Mouse (Mus musculus): ENCODE measurements at regions not wholly inside any gene's neighbourhood (a gene's known extent, or its start where the extent isn't known, plus 50 kb on each side); places are given as distances from the start of the nearest gene placed in this dataset.
"Not testable (repeated sequence)": the region's sequence is repeated elsewhere in the genome, so short reads cannot be mapped to it uniquely, and the experiment has no call there.

DNA sequence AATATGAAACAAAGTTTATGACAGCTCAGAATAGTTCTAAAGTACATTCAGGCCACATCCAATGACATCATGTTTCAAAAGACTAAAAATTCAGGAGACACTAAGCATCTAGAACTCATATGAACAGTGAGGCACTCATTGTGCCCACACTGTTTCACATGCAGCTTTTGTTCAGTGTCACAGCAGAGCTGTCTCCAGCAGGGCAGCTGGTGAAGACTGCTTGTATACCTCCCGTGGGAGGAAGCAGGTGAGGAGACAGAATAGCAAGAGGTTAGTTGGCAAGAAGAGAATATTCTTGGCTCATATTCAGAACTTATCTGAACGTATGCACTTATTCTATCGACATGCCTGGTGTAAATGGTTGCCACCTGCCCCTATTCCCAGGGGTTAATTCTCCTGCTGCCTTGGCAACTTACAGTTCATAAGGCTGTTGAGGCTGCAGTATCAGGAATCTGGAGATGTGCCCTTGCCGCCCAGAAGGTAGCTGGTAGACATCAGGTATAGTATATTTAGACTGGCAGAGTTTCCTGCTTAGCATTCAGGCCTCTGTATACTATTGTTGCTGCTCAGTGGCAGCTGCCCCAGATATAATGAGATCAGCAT, 1109.0 kb downstream of the Lrfn5 start:
- Histone ChIP-seq H3K9me3 (replicated peaks; ENCODE audit: control insufficient read depth, low read length) (no peaks in the 10 kb centered on the region), H3K27ac (ENCODE audit: low read length) (no peak overlapping the region), H3K9ac (ENCODE audit: low read length) (no peak overlapping the region), H3K4me2 (ENCODE audit: low read depth, low read length) (no peak overlapping the region), H3K4me1 (ENCODE audit: control insufficient read depth, insufficient read depth, low read length) (no peaks in the 10 kb centered on the region), H3K36me3 (ENCODE audit: control insufficient read depth, insufficient read depth, low read length) (no peaks in the 10 kb centered on the region), H3K4me3 (replicated peaks; ENCODE audit: low read length) (no peak overlapping the region), H3K27me3 (ENCODE audit: control insufficient read depth, insufficient read depth, low read length) (no peaks in the 10 kb centered on the region)
- 66% methylated on average over 4 of the region's 4 CpGs for WGBS
- ATAC-seq (ENCODE audit: insufficient read depth, low FRiP score): peak; percentile 40; the same call in 1 of the 2 replicates

DNA sequence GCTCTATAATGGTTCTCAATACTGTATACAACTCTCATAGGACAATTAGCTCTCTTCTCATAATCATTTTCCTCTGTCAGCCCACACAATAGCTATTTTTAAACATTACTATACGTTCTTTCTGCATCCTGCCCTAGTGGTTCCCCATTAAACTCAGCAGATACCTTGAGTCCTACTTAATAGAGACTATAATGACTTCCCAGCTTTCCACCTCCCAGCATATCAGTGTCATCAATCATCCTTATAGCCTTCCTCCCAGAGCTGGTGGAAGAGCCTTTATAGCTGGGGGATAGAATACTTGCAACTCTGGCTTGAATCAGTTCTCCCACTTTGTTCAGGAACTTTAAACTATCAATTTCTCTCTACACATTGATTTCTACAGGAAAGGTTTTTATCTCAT, 1141.7 kb downstream of the Lrfn5 start:
- Histone ChIP-seq H3K36me3 (ENCODE audit: control insufficient read depth, insufficient read depth, low read length) (no peaks in the 10 kb centered on the region), H3K4me1 (ENCODE audit: control insufficient read depth, insufficient read depth, low read length) (no peaks in the 10 kb centered on the region), H3K27ac (ENCODE audit: low read length) (no peak overlapping the region), H3K27me3 (ENCODE audit: control insufficient read depth, insufficient read depth, low read length) (no peaks in the 10 kb centered on the region), H3K4me3 (replicated peaks; ENCODE audit: low read length) (no peak overlapping the region), H3K4me2 (ENCODE audit: low read depth, low read length) (no peak overlapping the region), H3K9me3 (replicated peaks; ENCODE audit: control insufficient read depth, low read length) (no peaks in the 10 kb centered on the region), H3K9ac (ENCODE audit: low read length) (no peak overlapping the region)
- ATAC-seq (ENCODE audit: insufficient read depth, low FRiP score): no peak
- WGBS: 43% methylated on average over 1 of the region's 1 CpGs

- H3K27me3 ChIP-seq (ENCODE audit: control insufficient read depth, insufficient read depth, low read length); ATAC-seq (ENCODE audit: insufficient read depth, low FRiP score); H3K27ac ChIP-seq (ENCODE audit: low read length); H3K4me3 ChIP-seq (replicated peaks; ENCODE audit: low read length); H3K4me2 ChIP-seq (ENCODE audit: low read depth, low read length); H3K36me3 ChIP-seq (ENCODE audit: control insufficient read depth, insufficient read depth, low read length); H3K4me1 ChIP-seq (ENCODE audit: control insufficient read depth, insufficient read depth, low read length); H3K9ac ChIP-seq (ENCODE audit: low read length); H3K9me3 ChIP-seq (replicated peaks; ENCODE audit: control insufficient read depth, low read length): not testable (repeated sequence)
- 81% methylated on average over 1 of the region's 1 CpGs for WGBS
These were observed 1184.2 kb downstream of the Lrfn5 start for GRCm38 (mm10) chr12:62707198-62707597.
